Mouse (Mus musculus): ENCODE results near the gene Rap1a.

- TF ChIP-seq CTCF (IDR thresholded peaks at IDR 0.05; ENCODE audit: borderline replicate concordance, insufficient read depth, low read depth, low read length) (no peak), POLR2A (IDR thresholded peaks at IDR 0.05; ENCODE audit: borderline replicate concordance, insufficient read depth, low read length) (no peak)
Observed at GRCm38 (mm10) chr3:105711741-105712140, 89.4 kb downstream of the Rap1a start.

All from cerebellum, adult 2 months (tissue).